In genomic region chr19:59742946-59743345, GRCm38 (mm10) we compare ENCODE assay signal across 9 mouse cellular contexts.
A peak's percentile ranks its signal among the peaks of the same experiment; 100 is the strongest.
DNase-seq lines count a peak whose midpoint lies in the region; ATAC-seq and TF ChIP-seq lines count a peak whose summit lies in the region.
"Had no signal": no experiment of that assay in that cellular context is flagged by ENCODE, and none has a peak within 500 bp of the region (broad histone marks: within the 10 kb centered on the region; RNA-seq: fewer than 3 reads in every experiment).

No protein-coding gene starts in this region.

- no peaks in the 10 kb centered on the region for H3K27me3 ChIP-seq in forebrain, postnatal 0 days (ENCODE audit: insufficient read depth, low read length)
- no peaks in the 10 kb centered on the region for H3K27me3 ChIP-seq in forebrain, embryonic 11.5 days (ENCODE audit: control insufficient read depth, insufficient read depth, low read length)
- H3K27me3 ChIP-seq in liver, embryonic 14.5 days (ENCODE audit: control insufficient read depth, insufficient read depth, low read length), result no peaks in the 10 kb centered on the region
- H3K27me3 ChIP-seq in stomach, postnatal 0 days (ENCODE audit: control insufficient read depth, insufficient read depth, low read length), result no peaks in the 10 kb centered on the region
- H3K27me3 ChIP-seq in hindbrain, embryonic 16.5 days (replicated peaks; ENCODE audit: control insufficient read depth, insufficient read depth, low read length), result no peaks in the 10 kb centered on the region

- H3K4me2 ChIP-seq in forebrain, postnatal 0 days (ENCODE audit: low read depth), result no peak overlapping the region
- H3K4me2 ChIP-seq in forebrain, embryonic 11.5 days (ENCODE audit: low read depth, low read length, severe bottlenecking), result no peak overlapping the region
- H3K4me2 ChIP-seq in liver, embryonic 14.5 days (ENCODE audit: low read depth), result no peak overlapping the region
- no peak overlapping the region for H3K4me2 ChIP-seq in stomach, postnatal 0 days (replicated peaks; ENCODE audit: low read depth)
- no peak overlapping the region for H3K4me2 ChIP-seq in hindbrain, embryonic 16.5 days (ENCODE audit: low read length)
- H3K4me2 ChIP-seq: limb, embryonic 12.5 days had no signal

- H3K9me3 ChIP-seq in forebrain, postnatal 0 days (ENCODE audit: low read length), result no peaks in the 10 kb centered on the region
- H3K9me3 ChIP-seq in forebrain, embryonic 11.5 days (ENCODE audit: control insufficient read depth, low read length), result no peaks in the 10 kb centered on the region
- H3K9me3 ChIP-seq in liver, embryonic 14.5 days (ENCODE audit: control insufficient read depth, low read length), result no peaks in the 10 kb centered on the region
- H3K9me3 ChIP-seq in stomach, postnatal 0 days (ENCODE audit: control insufficient read depth, low read length), result no peaks in the 10 kb centered on the region
- no peaks in the 10 kb centered on the region for H3K9me3 ChIP-seq in hindbrain, embryonic 16.5 days (ENCODE audit: control insufficient read depth, low read length)
- H3K9me3 ChIP-seq: limb, embryonic 12.5 days had no signal

- 17% methylated on average over 3 of the region's 3 CpGs for WGBS in forebrain, postnatal 0 days
- 22% methylated on average over 3 of the region's 3 CpGs for WGBS in forebrain, embryonic 11.5 days
- 24% methylated on average over 3 of the region's 3 CpGs for whole genome bisulfite sequencing in liver, embryonic 14.5 days (ENCODE audit: insufficient replicate concordance)
- 32% methylated on average over 3 of the region's 3 CpGs for WGBS in stomach, postnatal 0 days
- 26% methylated on average over 3 of the region's 3 CpGs for WGBS in hindbrain, embryonic 16.5 days

- no peaks in the 10 kb centered on the region for H3K36me3 ChIP-seq in forebrain, postnatal 0 days (ENCODE audit: insufficient read depth)
- no peaks in the 10 kb centered on the region for H3K36me3 ChIP-seq in forebrain, embryonic 11.5 days (ENCODE audit: control insufficient read depth, insufficient read depth, low read length)
- no peaks in the 10 kb centered on the region for H3K36me3 ChIP-seq in liver, embryonic 14.5 days (replicated peaks; ENCODE audit: control insufficient read depth, insufficient read depth, low read depth)
- no peaks in the 10 kb centered on the region for H3K36me3 ChIP-seq in stomach, postnatal 0 days (ENCODE audit: control insufficient read depth, insufficient read depth, low read length)
- no peaks in the 10 kb centered on the region for H3K36me3 ChIP-seq in hindbrain, embryonic 16.5 days (ENCODE audit: control insufficient read depth, insufficient read depth, low read length)
- H3K36me3 ChIP-seq: limb, embryonic 12.5 days had no signal

- peak; percentile 78 for TF ChIP-seq CTCF in forebrain, postnatal 0 days (IDR thresholded peaks at IDR 0.05; ENCODE audit: low read depth)
- peak; percentile 60 for TF ChIP-seq CTCF in liver, embryonic 14.5 days (IDR thresholded peaks at IDR 0.05; ENCODE audit: low read depth)
- TF ChIP-seq CTCF in stomach, postnatal 0 days (IDR thresholded peaks at IDR 0.05; ENCODE audit: low read depth), result peak; percentile 81

- no peaks in the 10 kb centered on the region for H3K4me1 ChIP-seq in forebrain, postnatal 0 days (ENCODE audit: insufficient read depth)
- H3K4me1 ChIP-seq in forebrain, embryonic 11.5 days (replicated peaks; ENCODE audit: control insufficient read depth, insufficient read depth, low read length), result no peaks in the 10 kb centered on the region
- no peaks in the 10 kb centered on the region for H3K4me1 ChIP-seq in liver, embryonic 14.5 days (replicated peaks; ENCODE audit: control insufficient read depth in 2 of 2, insufficient read depth in 2 of 2, low read length in 1 of 2)
- no peaks in the 10 kb centered on the region for H3K4me1 ChIP-seq in stomach, postnatal 0 days (replicated peaks; ENCODE audit: control insufficient read depth, insufficient read depth)
- H3K4me1 ChIP-seq in hindbrain, embryonic 16.5 days (ENCODE audit: control insufficient read depth, insufficient read depth, low read depth, low read length), result no peaks in the 10 kb centered on the region

- no peak for TF ChIP-seq EP300 in liver, embryonic 14.5 days (IDR thresholded peaks at IDR 0.05; ENCODE audit: low read depth)
- no peak for TF ChIP-seq EP300 in stomach, postnatal 0 days (optimal IDR thresholded peaks at IDR 0.05)

- peak; percentile 61 for DNase-seq in forebrain, postnatal 0 days
- DNase-seq in forebrain, embryonic 11.5 days (ENCODE audit: low spot score), result no peak
- DNase-seq in liver, embryonic 14.5 days (ENCODE audit: low read depth in 3 of 3, low spot score in 3 of 3), result no peak
- DNase-seq in liver, result no peak
- peak; percentile 60 for DNase-seq in adipocyte (ENCODE audit: low spot score)
- peak; percentile 24 to 30 for DNase-seq in kidney, postnatal 36 days
- peak; percentile 19 for DNase-seq in stomach, postnatal 0 days (ENCODE audit: low spot score)

- no peak overlapping the region for H3K4me3 ChIP-seq in forebrain, postnatal 0 days (ENCODE audit: low read depth, low read length)
- no peak overlapping the region for H3K4me3 ChIP-seq in forebrain, embryonic 11.5 days (ENCODE audit: low read depth, low read length)
- H3K4me3 ChIP-seq in liver, embryonic 14.5 days (ENCODE audit: insufficient read depth in 1 of 2, low read depth in 2 of 2, low read length in 2 of 2), result no peak overlapping the region
- no peak overlapping the region for H3K4me3 ChIP-seq in stomach, postnatal 0 days (ENCODE audit: low read depth, low read length)
- no peak overlapping the region for H3K4me3 ChIP-seq in hindbrain, embryonic 16.5 days (ENCODE audit: low read length)
- H3K4me3 ChIP-seq: limb, embryonic 12.5 days had no signal

- peak; percentile 48 for ATAC-seq in forebrain, postnatal 0 days
- no peak for ATAC-seq in forebrain, embryonic 11.5 days (replicated peaks; ENCODE audit: low FRiP score)
- no peak for ATAC-seq in liver, embryonic 14.5 days (ENCODE audit: insufficient read depth)
- ATAC-seq in stomach, postnatal 0 days (ENCODE audit: low FRiP score, low TSS enrichment), result no peak
- no peak for ATAC-seq in hindbrain, embryonic 16.5 days

- no peak overlapping the region for H3K9ac ChIP-seq in forebrain, postnatal 0 days
- H3K9ac ChIP-seq in forebrain, embryonic 11.5 days (ENCODE audit: low read length), result no peak overlapping the region
- H3K9ac ChIP-seq in liver, embryonic 14.5 days (replicated peaks), result no peak overlapping the region
- H3K9ac ChIP-seq in stomach, postnatal 0 days (ENCODE audit: low read length), result no peak overlapping the region
- H3K9ac ChIP-seq in hindbrain, embryonic 16.5 days (ENCODE audit: low read depth, low read length), result no peak overlapping the region
- H3K9ac ChIP-seq: limb, embryonic 12.5 days had no signal

- no peak overlapping the region for H3K27ac ChIP-seq in forebrain, postnatal 0 days (ENCODE audit: low read depth, low read length)
- no peak overlapping the region for H3K27ac ChIP-seq in forebrain, embryonic 11.5 days (ENCODE audit: low read depth, low read length)
- H3K27ac ChIP-seq in liver, embryonic 14.5 days, result no peak overlapping the region
- no peak overlapping the region for H3K27ac ChIP-seq in stomach, postnatal 0 days (replicated peaks)
- H3K27ac ChIP-seq in hindbrain, embryonic 16.5 days (ENCODE audit: low read depth, low read length), result no peak overlapping the region
- H3K27ac ChIP-seq: limb, embryonic 12.5 days had no signal

Comparison
In these comparisons a context has a peak if more than half of its experiments do, and no peak if none do; other contexts are left out.
1. DNase-seq: peak in forebrain, postnatal 0 days (single experiment), adipocyte (single experiment), kidney, postnatal 36 days (2 of 2) and stomach, postnatal 0 days (single experiment); none in forebrain, embryonic 11.5 days (single experiment), liver, embryonic 14.5 days (0 of 3) and liver (single experiment).
2. Peak in every context shown above with its lines, with median percentiles within 50 percentile points of each other: CTCF ChIP-seq.